Mouse (Mus musculus): ENCODE measurements around the gene Wwtr1.

Wwtr1 gene

GRCm38 (mm10) chr3:57445706-57446105 is 130.0 kb downstream of the Wwtr1 start:
- DNase-seq = peak; percentile 25 to 35

- DNase-seq = no peak
Observed at GRCm38 (mm10) chr3:57440956-57441355, 134.8 kb downstream of the Wwtr1 start.

GRCm38 (mm10) chr3:57435364-57435763 is 140.3 kb downstream of the Wwtr1 start:
- no peak for DNase-seq

- DNase-seq = no peak
Observed at GRCm38 (mm10) chr3:57431706-57432105, 144.0 kb downstream of the Wwtr1 start.

- peak; percentile 15 to 48 for DNase-seq
Observed at GRCm38 (mm10) chr3:57429486-57429885, 146.2 kb downstream of the Wwtr1 start.

- DNase-seq = peak; percentile 12 to 14
Observed at GRCm38 (mm10) chr3:57428682-57429464, 146.8 kb downstream of the Wwtr1 start.

- DNase-seq = no peak
Observed at GRCm38 (mm10) chr3:57426351-57426750, 149.4 kb downstream of the Wwtr1 start.

GRCm38 (mm10) chr3:57425089-57425730 is 150.5 kb downstream of the Wwtr1 start, which contains the start of gene Tm4sf4:
Tm4sf4 (plus strand) TSS chr3:57425314.
- DNase-seq = no peak

- DNase-seq = no peak
Observed at GRCm38 (mm10) chr3:57420660-57421059, 155.1 kb downstream of the Wwtr1 start.

GRCm38 (mm10) chr3:57420233-57420632 is 155.5 kb downstream of the Wwtr1 start:
- DNase-seq = no peak

GRCm38 (mm10) chr3:57411535-57411934 is 164.2 kb downstream of the Wwtr1 start:
- DNase-seq = no peak

Data from lung, adult 18-20 months (tissue).